Mouse (Mus musculus): ENCODE results near the gene Uvrag. TPM values are rescaled to one million over a fixed set of nuclear protein-coding genes. Genes with fewer than 3 reads are reported as not detected.

Uvrag gene
- polyA plus RNA-seq, 1 experiment from 2014 or later: 18.3 TPM

DNA sequence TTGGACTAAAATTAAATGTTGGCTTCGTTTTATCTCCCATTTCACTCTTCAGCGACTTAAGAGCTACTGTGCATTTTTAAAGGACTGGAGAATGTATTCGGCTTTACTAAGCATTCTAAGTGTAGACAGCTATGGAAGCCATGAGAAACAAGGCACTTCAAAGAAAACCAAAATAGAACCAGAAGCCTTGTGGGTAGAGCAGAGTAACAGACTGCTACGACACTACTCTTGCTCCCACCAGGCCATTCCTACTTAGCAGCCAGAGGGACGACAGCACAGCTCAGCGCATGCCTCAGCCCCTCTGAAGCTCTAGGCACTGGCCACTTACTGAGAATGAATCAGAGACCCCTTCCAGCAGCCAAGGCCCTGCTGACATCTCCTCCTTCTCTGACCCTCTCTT, 155.5 kb downstream of the Uvrag start:
- H3K9me3 ChIP-seq (ENCODE audit: control insufficient read depth, low read length): no peaks in the 10 kb centered on the region
- H3K4me2 ChIP-seq (ENCODE audit: low read length): no peak overlapping the region
- 0 out of 2 replicates have a peak, but pooled peaks cover 2% of the 10 kb centered on the region for H3K4me1 ChIP-seq (replicated peaks; ENCODE audit: control insufficient read depth, insufficient read depth, low read length)
- no peak overlapping the region for H3K9ac ChIP-seq (replicated peaks; ENCODE audit: low read depth, low read length)
- H3K4me3 ChIP-seq (replicated peaks; ENCODE audit: low read length): no peak overlapping the region
- 91% methylated on average over 6 of the region's 6 CpGs for WGBS
- H3K36me3 ChIP-seq (ENCODE audit: control insufficient read depth, insufficient read depth): no peaks in the 10 kb centered on the region
- no peak for ATAC-seq
- H3K27me3 ChIP-seq (replicated peaks; ENCODE audit: control insufficient read depth, insufficient read depth, low read length): no peaks in the 10 kb centered on the region
- H3K27ac ChIP-seq (ENCODE audit: low read length): no peak overlapping the region

DNA sequence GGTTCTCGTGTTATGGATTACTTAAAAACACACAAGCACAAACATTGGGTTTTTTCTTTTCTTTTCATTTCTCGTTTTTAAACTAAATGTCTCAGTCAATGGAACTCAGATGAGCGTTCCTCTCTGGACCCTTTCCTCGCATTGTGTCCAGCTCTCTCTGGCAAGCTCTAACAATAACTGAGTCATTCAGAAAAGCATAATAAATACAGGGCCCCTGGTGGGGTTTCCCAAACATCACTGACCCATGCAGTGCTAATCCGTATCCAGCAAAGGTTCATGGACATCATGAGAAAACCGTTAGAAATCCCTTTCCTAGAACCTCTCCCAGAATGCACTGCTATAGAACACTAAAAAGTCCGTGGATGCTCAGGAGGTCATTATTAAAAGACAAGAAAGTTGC, 156.6 kb downstream of the Uvrag start:
- H3K4me2 ChIP-seq (ENCODE audit: low read length): no peak overlapping the region
- H3K4me3 ChIP-seq (replicated peaks; ENCODE audit: low read length): no peak overlapping the region
- no peaks in the 10 kb centered on the region for H3K27me3 ChIP-seq (replicated peaks; ENCODE audit: control insufficient read depth, insufficient read depth, low read length)
- no peak overlapping the region for H3K27ac ChIP-seq (ENCODE audit: low read length)
- no peaks in the 10 kb centered on the region for H3K36me3 ChIP-seq (ENCODE audit: control insufficient read depth, insufficient read depth)
- WGBS: 32% methylated on average over 7 of the region's 7 CpGs
- H3K9me3 ChIP-seq (ENCODE audit: control insufficient read depth, low read length): no peaks in the 10 kb centered on the region
- no peak for ATAC-seq
- H3K4me1 ChIP-seq (replicated peaks; ENCODE audit: control insufficient read depth, insufficient read depth, low read length): no peaks in the 10 kb centered on the region
- no peak overlapping the region for H3K9ac ChIP-seq (replicated peaks; ENCODE audit: low read depth, low read length)

DNA sequence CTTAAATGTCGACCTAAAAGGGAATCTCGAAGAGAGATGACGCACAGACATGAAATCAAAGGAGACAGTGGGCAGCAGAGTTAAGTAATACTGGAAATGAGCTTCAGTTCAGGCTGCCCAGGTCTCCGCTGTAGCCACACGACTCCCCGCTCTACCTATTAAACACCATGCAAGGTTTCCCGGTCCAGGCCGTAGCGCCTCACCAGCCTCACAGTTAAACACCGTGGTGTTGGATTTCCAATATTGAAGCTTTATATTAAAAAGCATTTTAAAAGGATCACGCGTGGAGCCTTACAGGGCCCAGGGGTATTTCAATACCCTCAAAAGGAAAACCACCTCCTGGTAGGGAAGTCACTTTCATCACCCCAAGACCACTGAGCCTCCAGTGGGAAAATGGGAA, 157.9 kb downstream of the Uvrag start:
- 64% methylated on average over 12 of the region's 12 CpGs for WGBS
- Histone ChIP-seq H3K4me2 (ENCODE audit: low read length) (no peak overlapping the region), H3K36me3 (ENCODE audit: control insufficient read depth, insufficient read depth) (no peaks in the 10 kb centered on the region), H3K4me1 (replicated peaks; ENCODE audit: control insufficient read depth, insufficient read depth, low read length) (no peaks in the 10 kb centered on the region), H3K27me3 (replicated peaks; ENCODE audit: control insufficient read depth, insufficient read depth, low read length) (no peaks in the 10 kb centered on the region), H3K9ac (replicated peaks; ENCODE audit: low read depth, low read length) (no peak overlapping the region), H3K9me3 (ENCODE audit: control insufficient read depth, low read length) (no peaks in the 10 kb centered on the region), H3K4me3 (replicated peaks; ENCODE audit: low read length) (no peak overlapping the region), H3K27ac (ENCODE audit: low read length) (no peak overlapping the region)
- no peak for ATAC-seq

DNA sequence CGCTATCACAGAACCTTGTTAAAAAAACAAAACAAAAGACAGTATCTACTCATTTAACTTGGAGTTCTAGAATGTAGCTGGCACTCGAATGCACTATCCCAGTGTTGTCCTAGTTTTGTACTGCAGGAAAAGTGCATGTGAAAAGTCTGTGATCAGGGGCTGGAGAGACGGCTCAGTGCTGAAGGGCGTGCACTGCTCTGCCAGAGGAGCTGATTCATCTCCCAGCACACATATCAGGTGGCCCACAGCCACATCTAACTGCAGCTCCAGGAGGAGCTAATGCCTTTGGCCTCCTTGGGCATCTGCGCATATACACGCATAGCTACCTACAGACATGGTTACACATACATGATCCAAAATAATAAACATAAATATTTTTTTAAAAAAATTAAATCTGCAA, 159.5 kb downstream of the Uvrag start:
- no peak overlapping the region for H3K27ac ChIP-seq (ENCODE audit: low read length)
- ATAC-seq: no peak
- H3K4me1 ChIP-seq (replicated peaks; ENCODE audit: control insufficient read depth, insufficient read depth, low read length): no peaks in the 10 kb centered on the region
- no peaks in the 10 kb centered on the region for H3K27me3 ChIP-seq (replicated peaks; ENCODE audit: control insufficient read depth, insufficient read depth, low read length)
- H3K4me2 ChIP-seq (ENCODE audit: low read length): no peak overlapping the region
- no peak overlapping the region for H3K9ac ChIP-seq (replicated peaks; ENCODE audit: low read depth, low read length)
- 90% methylated on average over 6 of the region's 6 CpGs for WGBS
- H3K9me3 ChIP-seq (ENCODE audit: control insufficient read depth, low read length): no peaks in the 10 kb centered on the region
- no peak overlapping the region for H3K4me3 ChIP-seq (replicated peaks; ENCODE audit: low read length)
- no peaks in the 10 kb centered on the region for H3K36me3 ChIP-seq (ENCODE audit: control insufficient read depth, insufficient read depth)

DNA sequence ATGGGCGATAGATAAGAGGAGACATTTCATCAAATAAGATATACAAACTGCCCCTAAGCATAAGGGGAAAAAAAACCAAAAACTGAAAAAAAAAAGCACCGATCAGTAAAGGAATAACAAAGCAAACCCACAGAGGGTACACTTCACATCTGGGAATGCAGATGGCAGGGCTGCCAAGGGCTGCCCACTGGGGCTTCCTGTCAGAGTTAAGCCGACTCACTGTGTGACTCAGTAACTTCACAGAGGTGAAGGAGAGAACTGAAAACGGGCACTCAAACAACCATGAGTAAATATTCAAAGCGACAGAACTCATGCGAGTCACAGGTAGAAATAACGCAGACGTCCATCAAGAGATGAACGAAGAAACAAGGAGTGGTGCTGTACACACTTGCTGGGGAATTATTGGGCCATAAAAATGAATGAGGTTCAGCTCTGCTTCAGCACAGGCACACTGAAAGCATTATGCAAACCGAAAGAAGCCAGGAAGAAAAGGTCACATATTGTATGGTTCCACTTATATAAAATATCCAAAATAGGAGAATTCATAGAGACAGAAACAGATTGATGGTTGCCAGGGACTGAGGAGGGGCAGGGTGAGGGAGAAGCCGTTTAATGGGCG, 164.0 kb downstream of the Uvrag start:
- Histone ChIP-seq H3K4me3 (replicated peaks; ENCODE audit: low read length) (no peak overlapping the region), H3K27ac (ENCODE audit: low read length) (no peak overlapping the region), H3K27me3 (replicated peaks; ENCODE audit: control insufficient read depth, insufficient read depth, low read length) (no peaks in the 10 kb centered on the region), H3K4me2 (ENCODE audit: low read length) (no peak overlapping the region), H3K9ac (replicated peaks; ENCODE audit: low read depth, low read length) (no peak overlapping the region), H3K9me3 (ENCODE audit: control insufficient read depth, low read length) (no peaks in the 10 kb centered on the region), H3K36me3 (ENCODE audit: control insufficient read depth, insufficient read depth) (no peaks in the 10 kb centered on the region), H3K4me1 (replicated peaks; ENCODE audit: control insufficient read depth, insufficient read depth, low read length) (no peaks in the 10 kb centered on the region)
- no peak for ATAC-seq
- 89% methylated on average over 12 of the region's 12 CpGs for WGBS

DNA sequence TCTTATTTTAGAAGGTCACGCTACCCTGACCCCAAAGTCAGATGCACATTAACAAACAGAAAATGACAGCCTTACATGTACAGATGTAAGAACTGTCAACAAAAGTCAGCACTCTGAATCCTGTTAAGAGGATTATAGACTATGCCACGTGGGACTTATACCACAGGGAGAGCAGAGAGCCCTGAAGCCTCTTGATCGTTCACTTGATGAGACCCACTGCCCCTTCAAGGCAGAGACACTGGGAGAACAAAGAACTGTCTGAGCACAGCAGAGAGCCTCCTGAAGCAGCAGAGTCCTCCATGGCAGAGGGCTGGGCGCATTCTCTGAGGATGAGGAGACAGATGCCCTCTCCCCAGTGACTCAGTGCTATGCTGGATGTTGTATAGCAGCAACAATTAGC, 166.4 kb downstream of the Uvrag start:
- WGBS: 34% methylated on average over 4 of the region's 4 CpGs
- no peak overlapping the region for H3K27ac ChIP-seq (ENCODE audit: low read length)
- no peaks in the 10 kb centered on the region; the same call in 1 of the 2 replicates for H3K9me3 ChIP-seq (ENCODE audit: control insufficient read depth, low read length)

DNA sequence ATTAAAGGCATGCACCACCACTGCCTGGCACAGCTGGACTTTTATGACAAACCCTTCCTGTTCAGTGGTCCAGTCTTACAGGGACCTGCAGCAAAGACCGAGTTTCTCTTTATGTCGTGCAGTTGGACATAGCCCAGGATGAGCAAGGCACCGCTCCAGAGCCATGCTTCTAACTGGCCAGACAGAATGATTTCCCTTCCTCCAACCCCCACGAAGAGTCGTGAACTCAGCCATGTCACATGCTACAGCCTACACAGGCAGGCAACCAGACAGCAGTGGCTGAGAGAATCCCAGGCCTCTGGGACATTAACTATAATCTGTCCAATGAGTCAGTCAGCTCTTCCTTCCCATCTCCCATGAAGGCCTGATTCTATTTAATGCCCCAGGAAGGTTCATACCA, 170.2 kb downstream of the Uvrag start:
- no peaks in the 10 kb centered on the region for H3K27me3 ChIP-seq (replicated peaks; ENCODE audit: control insufficient read depth, insufficient read depth, low read length)
- H3K36me3 ChIP-seq (ENCODE audit: control insufficient read depth, insufficient read depth): 0 out of 2 replicates have a peak, but pooled peaks cover 2% of the 10 kb centered on the region
- H3K4me1 ChIP-seq (replicated peaks; ENCODE audit: control insufficient read depth, insufficient read depth, low read length): peaks cover 4% of the 10 kb centered on the region
- H3K4me3 ChIP-seq (replicated peaks; ENCODE audit: low read length): no peak overlapping the region
- ATAC-seq: no peak
- H3K9me3 ChIP-seq (ENCODE audit: control insufficient read depth, low read length): no peaks in the 10 kb centered on the region; the same call in 1 of the 2 replicates
- WGBS: 93% methylated on average over 5 of the region's 5 CpGs
- H3K4me2 ChIP-seq (ENCODE audit: low read length): no peak overlapping the region
- H3K9ac ChIP-seq (replicated peaks; ENCODE audit: low read depth, low read length): no peak overlapping the region
- H3K27ac ChIP-seq (ENCODE audit: low read length): no peak overlapping the region

More for the DNA sequence above, 166.4 kb downstream of the Uvrag start:
- Histone ChIP-seq H3K4me3 (replicated peaks; ENCODE audit: low read length) (no peak overlapping the region), H3K4me2 (ENCODE audit: low read length) (no peak overlapping the region), H3K36me3 (ENCODE audit: control insufficient read depth, insufficient read depth) (no peaks in the 10 kb centered on the region), H3K9ac (replicated peaks; ENCODE audit: low read depth, low read length) (no peak overlapping the region), H3K4me1 (replicated peaks; ENCODE audit: control insufficient read depth, insufficient read depth, low read length) (no peaks in the 10 kb centered on the region), H3K27me3 (replicated peaks; ENCODE audit: control insufficient read depth, insufficient read depth, low read length) (no peaks in the 10 kb centered on the region)
- ATAC-seq: no peak

DNA sequence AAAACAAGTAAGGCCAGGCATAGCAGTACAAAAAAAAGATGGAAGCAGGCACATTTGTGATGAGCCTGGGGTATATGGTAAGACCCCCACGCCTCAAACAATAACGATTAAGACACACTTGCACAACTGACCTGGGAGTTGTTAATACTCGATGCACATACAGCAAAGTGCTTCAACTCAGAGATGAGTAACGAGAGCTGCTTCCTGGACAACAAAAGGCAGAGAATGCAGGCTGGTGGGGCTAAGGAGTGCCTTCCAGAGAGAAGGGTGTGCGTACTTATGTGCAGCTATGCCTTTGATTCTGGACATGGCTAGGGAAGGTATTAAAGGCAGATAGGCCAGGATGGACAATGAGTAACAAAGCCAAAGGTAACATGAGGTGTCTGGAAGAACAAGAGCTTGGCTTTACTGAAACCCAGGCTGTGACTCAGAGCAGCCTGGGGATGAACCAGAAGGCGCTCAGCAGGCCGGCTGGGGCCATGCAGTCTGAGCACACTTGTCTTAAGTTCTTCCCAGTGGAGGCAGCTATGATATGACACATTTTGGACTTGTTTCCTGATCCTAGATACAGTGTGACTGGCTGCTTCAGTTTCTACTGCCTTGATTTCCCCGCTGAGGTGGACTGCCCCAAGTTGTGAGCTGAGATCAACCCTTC, 172.1 kb downstream of the Uvrag start:
- H3K4me1 ChIP-seq (replicated peaks; ENCODE audit: control insufficient read depth, insufficient read depth, low read length): peaks cover 4% of the 10 kb centered on the region
- no peaks in the 10 kb centered on the region; the same call in 1 of the 2 replicates for H3K9me3 ChIP-seq (ENCODE audit: control insufficient read depth, low read length)
- 62% methylated on average over 8 of the region's 8 CpGs for whole genome bisulfite sequencing
- no peak overlapping the region for H3K9ac ChIP-seq (replicated peaks; ENCODE audit: low read depth, low read length)
- H3K4me3 ChIP-seq (replicated peaks; ENCODE audit: low read length): no peak overlapping the region
- no peak overlapping the region for H3K27ac ChIP-seq (ENCODE audit: low read length)
- H3K36me3 ChIP-seq (ENCODE audit: control insufficient read depth, insufficient read depth): 0 out of 2 replicates have a peak, but pooled peaks cover 2% of the 10 kb centered on the region
- no peaks in the 10 kb centered on the region for H3K27me3 ChIP-seq (replicated peaks; ENCODE audit: control insufficient read depth, insufficient read depth, low read length)
- H3K4me2 ChIP-seq (ENCODE audit: low read length): no peak overlapping the region
- ATAC-seq: no peak

DNA sequence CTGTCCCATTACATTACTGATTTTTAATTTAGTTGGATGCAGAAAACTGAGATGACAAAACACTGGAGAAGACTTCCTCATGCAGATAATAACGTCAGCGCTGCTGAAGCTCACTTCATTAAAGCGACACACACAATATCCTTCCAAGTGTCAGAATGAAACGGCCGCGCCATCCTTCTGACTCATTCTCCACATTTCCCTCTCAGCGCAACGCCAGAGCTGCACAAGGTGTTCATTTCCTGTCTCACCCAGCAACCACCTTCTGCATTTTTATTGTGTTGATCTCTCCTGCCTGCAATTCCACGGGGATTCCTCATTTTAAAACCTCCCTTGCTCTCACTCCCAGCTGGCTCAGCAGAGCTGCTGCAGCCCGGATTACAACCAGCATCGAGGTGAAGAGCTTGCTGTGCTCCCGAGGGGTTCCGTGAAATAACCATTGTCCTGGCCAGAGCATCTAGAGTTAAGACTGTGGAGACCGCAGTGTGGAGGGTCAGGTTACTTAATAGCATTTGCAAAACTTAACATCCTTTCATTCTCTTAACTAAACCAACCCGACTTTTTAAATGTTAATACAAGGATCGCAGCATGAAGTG, 172.8 kb downstream of the Uvrag start:
- Histone ChIP-seq H3K27ac (ENCODE audit: low read length) (no peak overlapping the region), H3K9me3 (ENCODE audit: control insufficient read depth, low read length) (no peaks in the 10 kb centered on the region; the same call in 1 of the 2 replicates), H3K36me3 (ENCODE audit: control insufficient read depth, insufficient read depth) (0 out of 2 replicates have a peak, but pooled peaks cover 2% of the 10 kb centered on the region), H3K4me2 (ENCODE audit: low read length) (peak overlapping the region; percentile 25), H3K4me3 (replicated peaks; ENCODE audit: low read length) (peak overlapping the region; percentile 7; the same call in 1 of the 2 replicates), H3K27me3 (replicated peaks; ENCODE audit: control insufficient read depth, insufficient read depth, low read length) (no peaks in the 10 kb centered on the region), H3K4me1 (replicated peaks; ENCODE audit: control insufficient read depth, insufficient read depth, low read length) (peaks cover 4% of the 10 kb centered on the region), H3K9ac (replicated peaks; ENCODE audit: low read depth, low read length) (peak overlapping the region; percentile 45)
- 8% methylated on average over 16 of the region's 16 CpGs for WGBS
- ATAC-seq: peak; percentile 23; the same call in 1 of the 2 replicates

All from forebrain, embryonic 16.5 days (tissue).